Mouse (Mus musculus) yolk sac, embryonic 10.5 days (tissue): ENCODE measurements around the gene Klhl11.

Experiments
- DNase-seq: peaks from one replicate; pipeline ENCODE4 v3.0.0-alpha.2; 2017; ENCODE audit warnings: low spot score

Gene Klhl11

DNA sequence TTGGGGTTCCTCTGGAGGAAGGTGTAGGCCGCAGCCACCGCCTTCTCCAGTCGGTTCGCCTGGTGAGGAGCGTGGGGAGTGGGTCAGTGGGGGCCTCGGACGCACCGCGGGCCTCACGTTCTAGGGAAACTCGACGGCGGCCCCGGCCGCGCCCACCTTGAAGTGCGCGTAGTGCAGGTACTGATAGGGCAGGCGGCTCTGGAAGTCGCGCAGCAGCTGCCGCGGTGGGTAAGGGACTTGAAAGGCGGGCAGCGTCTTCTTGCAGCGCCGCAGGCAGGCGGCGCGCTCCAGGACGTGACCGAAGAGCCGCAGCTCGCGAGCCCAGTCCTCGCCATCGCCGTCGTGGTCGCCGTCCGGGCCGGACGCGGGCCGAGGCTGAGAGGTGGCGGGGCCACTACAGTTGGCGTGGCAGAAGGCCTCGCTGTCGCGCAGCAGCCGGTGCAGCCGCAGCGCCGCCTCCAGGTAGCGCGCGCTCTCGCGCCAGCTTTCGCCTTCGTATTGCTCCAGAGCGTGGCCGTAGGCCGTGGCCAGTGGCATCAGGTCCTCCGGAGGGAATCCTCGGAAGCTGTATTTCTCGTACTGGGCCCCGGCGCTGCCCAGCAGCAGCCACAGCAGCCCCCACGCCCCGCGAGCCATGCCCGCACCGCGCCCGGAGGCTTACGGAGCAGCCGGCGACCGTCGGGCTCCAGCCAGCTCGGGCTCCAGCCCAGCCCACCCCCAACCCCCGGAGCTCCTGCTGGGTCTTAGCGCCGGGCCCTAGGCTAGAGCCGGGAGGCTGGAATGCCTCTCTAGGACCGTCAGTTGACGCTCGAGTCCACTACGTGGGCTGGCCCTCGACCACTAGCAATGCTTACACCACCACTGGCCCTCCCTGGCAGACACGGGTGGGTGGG is 58.3 kb downstream of the Klhl11 start, which contains the start of gene P3h4:
Gene P3h4 (minus strand): TSS at position 816 of the 893 bp plus-strand sequence.
- DNase-seq, result peak; percentile 90

- no peak for DNase-seq
These were observed 59.0 kb downstream of the Klhl11 start for GRCm38 (mm10) chr11:100413541-100413940.
